Mouse (Mus musculus): Measurements from ENCODE around the gene Tnfrsf23.
"Not testable (repeated sequence)": the region's sequence is repeated elsewhere in the genome, so short reads cannot be mapped to it uniquely, and the experiment has no call there.

Gene Tnfrsf23

GRCm38 (mm10) chr7:143685359-143686067 is at the start of gene Tnfrsf23:
Tnfrsf23 (minus strand) TSS chr7:143685872.
- 0 out of 2 replicates have a peak, but pooled peaks have one; percentile 10 for ATAC-seq (ENCODE audit: insufficient number of reproducible peaks, low FRiP score, low TSS enrichment)

DNA sequence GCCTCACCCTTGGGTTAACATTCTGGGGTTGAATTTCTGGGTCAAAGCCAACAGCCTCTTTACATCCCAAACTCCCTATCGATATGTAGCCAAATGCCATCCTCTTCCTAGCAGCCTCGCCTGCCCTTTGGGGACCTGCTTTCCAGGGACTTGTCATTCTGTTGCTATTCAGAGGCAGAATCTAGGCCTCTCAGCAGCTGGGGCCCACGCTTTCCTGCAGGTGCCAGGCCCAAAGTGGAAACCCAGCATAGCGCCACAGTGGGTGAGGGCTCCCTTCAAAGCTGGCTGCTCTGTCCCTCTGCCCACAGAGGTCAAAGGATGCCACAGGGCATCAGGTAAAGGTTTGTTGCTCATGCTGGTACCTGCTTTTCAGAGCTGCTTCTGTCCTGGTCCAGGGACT is 48.1 kb upstream of the Tnfrsf23 start:
- no peak for ATAC-seq (ENCODE audit: insufficient number of reproducible peaks, low FRiP score, low TSS enrichment)

GRCm38 (mm10) chr7:143729886-143730285 is 44.2 kb upstream of the Tnfrsf23 start:
- ATAC-seq (ENCODE audit: insufficient number of reproducible peaks, low FRiP score, low TSS enrichment): no peak

- ATAC-seq (ENCODE audit: insufficient number of reproducible peaks, low FRiP score, low TSS enrichment): no peak
Measured at GRCm38 (mm10) chr7:143726396-143726795, 40.7 kb upstream of the Tnfrsf23 start.

DNA sequence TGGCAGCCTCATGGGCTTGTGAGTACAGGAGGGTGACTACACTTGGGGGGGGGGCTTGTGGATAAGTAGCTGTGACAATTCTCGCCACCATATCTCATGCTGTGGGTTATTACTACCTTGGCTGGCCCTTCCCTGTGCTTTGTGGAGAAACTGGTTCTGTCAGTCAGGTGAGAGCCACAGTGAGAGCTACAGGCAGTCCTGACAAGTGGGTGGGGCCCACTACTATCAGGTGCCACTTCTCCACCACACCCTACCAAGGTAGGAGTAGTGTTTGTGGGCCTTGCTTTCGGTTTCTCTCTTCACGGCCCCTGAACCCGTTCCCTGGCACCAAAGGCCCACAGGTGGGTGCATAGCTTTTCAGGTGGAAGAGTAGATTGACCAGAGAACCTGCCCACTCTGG is 38.2 kb upstream of the Tnfrsf23 start:
- ATAC-seq (ENCODE audit: insufficient number of reproducible peaks, low FRiP score, low TSS enrichment): no peak

DNA sequence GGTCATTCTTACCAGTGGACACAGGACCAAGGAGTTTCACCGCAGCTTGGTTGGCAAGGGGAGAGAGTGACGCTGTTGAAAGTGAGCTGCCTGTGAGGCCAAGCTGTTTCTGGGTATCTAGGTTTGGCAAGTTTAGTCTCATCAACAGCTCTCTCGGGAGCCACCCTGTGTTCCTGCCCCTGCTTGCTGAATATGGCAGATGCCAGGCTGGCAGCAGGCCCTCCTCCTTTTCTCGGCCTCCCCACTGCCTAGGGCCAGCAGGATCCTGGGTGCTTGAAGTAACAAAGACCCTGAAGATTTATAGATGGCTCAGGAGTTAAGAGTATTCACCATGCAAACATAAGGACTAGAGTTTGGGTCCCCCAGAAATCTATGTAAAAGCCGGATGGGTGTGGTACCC is 37.0 kb upstream of the Tnfrsf23 start:
- ATAC-seq (ENCODE audit: insufficient number of reproducible peaks, low FRiP score, low TSS enrichment): no peak

- no peak for ATAC-seq (ENCODE audit: insufficient number of reproducible peaks, low FRiP score, low TSS enrichment)
Measured at GRCm38 (mm10) chr7:143717811-143718210, 32.1 kb upstream of the Tnfrsf23 start.

DNA sequence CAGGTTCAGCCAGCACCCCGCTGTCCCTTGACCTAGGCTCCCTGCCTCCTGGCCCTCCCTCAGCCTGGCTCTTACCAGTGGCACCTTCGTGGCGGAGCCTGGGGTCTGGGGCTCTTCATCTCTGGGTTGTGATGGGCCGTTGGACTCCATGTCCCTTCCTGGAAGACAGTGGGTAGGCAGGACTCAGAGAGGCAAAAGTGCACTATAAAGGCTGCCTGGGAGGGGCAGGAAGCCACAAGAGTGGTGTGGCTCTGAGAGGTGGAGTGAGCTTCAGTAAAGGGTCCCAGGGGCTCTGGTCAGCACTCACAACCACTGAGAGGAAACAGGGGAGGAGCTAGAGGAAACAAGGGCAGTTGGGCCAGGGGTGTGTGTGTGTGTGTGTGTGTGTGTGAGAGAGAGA is 27.7 kb upstream of the Tnfrsf23 start:
- ATAC-seq (ENCODE audit: insufficient number of reproducible peaks, low FRiP score, low TSS enrichment): no peak

DNA sequence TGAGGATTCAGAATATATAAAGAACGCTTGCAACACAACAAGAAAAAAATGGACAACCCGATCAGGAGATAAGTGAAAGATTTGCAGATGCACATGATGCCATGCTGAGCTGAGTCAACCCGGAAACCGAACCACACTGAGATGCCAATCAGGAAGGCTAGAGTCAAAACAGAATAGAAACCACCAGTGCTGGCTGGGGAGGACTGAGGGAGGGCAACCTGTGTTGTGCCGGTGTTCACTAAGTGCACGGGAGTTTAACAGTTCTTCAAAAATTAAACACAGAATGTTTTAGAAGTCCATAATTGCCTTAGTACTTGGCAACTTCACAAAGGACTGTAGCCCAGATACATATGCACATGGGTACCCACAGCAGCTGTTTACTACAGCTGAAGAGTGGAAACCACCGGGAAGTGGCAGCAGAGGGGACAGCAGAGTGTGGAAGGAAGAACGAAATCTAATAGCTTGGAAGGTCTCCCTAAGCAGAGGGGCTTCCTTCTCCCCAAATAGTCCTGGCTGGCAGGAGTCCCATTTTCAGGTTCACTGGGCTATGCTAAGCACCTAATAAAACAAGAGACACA is 27.2 kb upstream of the Tnfrsf23 start:
- ATAC-seq (ENCODE audit: insufficient number of reproducible peaks, low FRiP score, low TSS enrichment): no peak

GRCm38 (mm10) chr7:143712023-143712422 is 26.4 kb upstream of the Tnfrsf23 start:
- ATAC-seq (ENCODE audit: insufficient number of reproducible peaks, low FRiP score, low TSS enrichment): no peak

DNA sequence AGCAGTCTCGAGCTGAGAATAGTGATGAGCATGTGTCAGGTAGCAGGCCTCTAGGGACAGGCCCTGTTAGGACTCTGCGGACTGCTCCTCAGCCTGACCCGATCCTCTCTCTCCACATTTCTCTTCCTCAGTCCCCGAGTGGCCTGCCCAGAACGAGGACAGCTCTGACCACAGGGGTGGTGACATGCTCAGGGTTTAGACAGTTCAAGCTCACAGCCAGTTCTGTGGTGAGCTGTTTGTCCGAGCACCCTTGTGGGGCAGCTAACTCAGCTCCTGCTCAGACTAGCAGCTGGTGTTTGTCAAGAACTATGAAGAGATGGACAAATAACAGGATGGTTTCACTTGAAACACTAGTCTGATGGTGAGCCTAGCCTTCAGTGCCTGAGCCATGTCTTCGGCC is 25.7 kb upstream of the Tnfrsf23 start:
- no peak for ATAC-seq (ENCODE audit: insufficient number of reproducible peaks, low FRiP score, low TSS enrichment)

DNA sequence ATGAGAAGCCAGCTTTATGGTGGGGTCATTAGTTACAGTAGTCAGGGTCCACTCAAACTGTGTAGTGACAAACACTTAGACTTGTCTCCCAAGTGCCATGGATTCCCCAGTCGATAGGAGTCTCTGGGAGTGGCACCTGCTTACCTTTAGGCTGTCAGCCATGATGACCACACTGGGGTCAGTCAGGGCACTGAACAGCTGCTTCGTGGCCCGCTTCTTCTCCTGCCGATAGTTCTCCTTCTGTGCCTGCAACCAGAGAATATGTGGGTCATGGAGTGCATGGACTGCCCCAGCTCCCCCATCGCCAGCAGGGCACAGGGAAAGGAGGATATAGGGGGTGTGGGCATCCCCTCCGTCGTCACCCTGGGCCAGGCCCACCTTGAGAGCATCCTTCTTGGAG is 23.7 kb upstream of the Tnfrsf23 start:
- ATAC-seq (ENCODE audit: insufficient number of reproducible peaks, low FRiP score, low TSS enrichment): no peak

DNA sequence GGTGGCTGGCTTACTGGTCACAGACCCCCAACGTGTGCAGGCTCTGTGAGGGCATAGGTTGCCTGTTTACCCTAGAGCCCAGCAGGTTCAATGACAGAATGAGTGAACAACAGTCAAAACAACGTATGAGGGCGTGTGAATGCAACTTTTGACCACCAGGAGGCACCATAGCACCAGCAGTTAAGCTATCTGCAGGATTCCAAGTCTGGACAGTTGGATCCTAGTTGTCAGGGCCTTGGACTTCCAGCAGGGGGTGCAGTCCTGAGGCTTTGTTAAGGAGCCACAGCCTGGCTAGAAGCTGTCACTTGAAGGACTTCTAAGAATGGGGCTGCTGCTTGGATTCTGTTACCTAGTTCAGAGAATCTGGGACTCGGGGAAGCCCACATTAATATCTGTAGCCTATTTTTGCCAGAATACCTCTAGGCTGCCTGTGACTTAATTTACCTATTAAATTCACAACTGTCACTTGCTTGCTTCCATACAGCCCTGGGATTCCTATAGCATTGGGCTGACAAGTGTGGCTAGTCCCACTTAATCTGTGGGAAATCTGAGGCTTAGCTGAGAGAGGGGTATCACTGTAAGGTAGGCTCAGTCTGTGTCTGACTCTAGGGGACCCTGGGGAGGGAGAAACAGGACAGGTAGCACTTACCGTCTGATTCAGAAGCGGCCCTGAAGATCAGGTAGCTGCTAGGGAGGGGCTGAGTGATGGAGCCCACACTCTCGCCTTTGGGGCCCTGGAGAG is 21.2 kb upstream of the Tnfrsf23 start:
- ATAC-seq (ENCODE audit: insufficient number of reproducible peaks, low FRiP score, low TSS enrichment): peak; percentile 63

DNA sequence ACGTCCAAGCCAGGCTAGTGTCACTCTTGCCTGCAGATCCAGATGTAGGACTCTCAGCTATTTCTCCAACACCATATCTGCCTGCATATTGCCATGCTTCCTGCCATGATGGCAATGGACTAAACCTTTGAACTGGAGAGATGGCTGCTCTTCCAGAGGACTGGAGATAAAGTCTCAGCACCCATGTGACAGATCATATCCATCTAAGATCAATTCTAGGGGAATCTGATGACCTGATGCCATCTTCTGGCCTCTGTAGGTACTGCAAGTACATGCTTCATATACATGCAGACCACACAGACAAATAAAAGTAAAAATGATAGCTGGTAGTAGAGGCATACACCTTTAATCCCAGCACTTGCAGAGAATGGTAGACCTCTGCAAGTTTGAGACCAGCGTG is 10.5 kb upstream of the Tnfrsf23 start:
- no peak for ATAC-seq (ENCODE audit: insufficient number of reproducible peaks, low FRiP score, low TSS enrichment)

DNA sequence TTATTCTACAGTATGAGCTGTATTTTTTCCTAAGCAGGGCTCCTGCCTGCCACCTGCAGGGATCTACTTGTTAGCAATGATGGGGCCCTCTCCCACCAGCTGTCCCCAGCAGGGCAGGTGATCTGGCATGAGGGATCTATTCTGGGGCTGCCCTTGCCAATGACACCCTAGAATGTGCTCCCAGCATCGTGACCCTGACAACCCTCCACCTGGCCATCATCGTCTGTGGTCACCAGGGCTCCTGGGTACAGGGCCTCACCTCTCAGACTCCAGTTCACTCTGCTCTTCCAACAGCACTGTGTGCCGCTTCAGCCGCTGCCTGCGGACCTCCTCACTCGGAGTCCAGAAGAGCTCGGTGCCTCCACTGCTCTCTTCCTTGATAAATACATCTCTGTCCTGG is 8.9 kb upstream of the Tnfrsf23 start:
- no peak for ATAC-seq (ENCODE audit: insufficient number of reproducible peaks, low FRiP score, low TSS enrichment)

GRCm38 (mm10) chr7:143692746-143693510 is 7.3 kb upstream of the Tnfrsf23 start:
- ATAC-seq (ENCODE audit: insufficient number of reproducible peaks, low FRiP score, low TSS enrichment): no peak

- ATAC-seq (ENCODE audit: insufficient number of reproducible peaks, low FRiP score, low TSS enrichment): no peak
Measured at GRCm38 (mm10) chr7:143691909-143692308, 6.2 kb upstream of the Tnfrsf23 start.

DNA sequence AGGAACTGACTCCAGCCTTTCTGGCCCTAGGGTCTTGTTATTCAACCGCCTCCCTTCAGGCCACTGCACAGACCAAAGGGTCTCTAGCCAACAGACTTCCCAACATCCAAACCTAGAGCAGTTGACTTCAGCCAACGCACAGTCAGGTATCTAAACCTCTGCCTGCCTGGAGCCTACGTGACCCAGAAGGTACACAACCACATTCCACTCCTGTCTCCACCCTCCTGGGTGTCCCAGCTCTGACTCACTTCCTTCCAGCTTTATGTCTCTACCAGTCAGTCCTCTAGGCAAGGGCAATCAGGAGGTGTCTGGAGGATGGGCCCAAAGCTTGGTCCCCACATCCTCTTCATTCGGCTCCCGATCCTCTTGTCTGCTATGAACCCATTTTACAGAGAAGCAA is 5.5 kb upstream of the Tnfrsf23 start:
- no peak for ATAC-seq (ENCODE audit: insufficient number of reproducible peaks, low FRiP score, low TSS enrichment)

GRCm38 (mm10) chr7:143689946-143690345 is 4.3 kb upstream of the Tnfrsf23 start:
- ATAC-seq (ENCODE audit: insufficient number of reproducible peaks, low FRiP score, low TSS enrichment): no peak

DNA sequence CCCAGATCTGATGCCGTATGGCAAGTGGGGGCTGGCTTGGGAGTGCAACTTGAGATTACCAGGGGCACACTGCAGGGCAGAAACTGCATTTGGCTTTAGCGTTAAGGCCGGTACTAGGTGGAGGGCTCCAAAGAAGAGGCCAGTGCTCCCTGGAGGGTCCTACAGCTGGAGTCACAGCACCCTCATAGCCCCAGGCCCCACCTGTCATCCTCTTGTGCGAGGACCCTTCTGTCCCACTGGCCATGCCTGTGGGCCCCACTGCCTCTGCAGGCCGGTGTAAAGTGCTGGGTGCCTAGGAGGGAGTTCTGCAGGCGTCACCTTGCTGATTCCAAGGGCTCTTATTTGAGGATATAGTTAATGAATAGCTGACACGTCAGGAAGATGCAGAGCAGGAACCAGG is 3.8 kb upstream of the Tnfrsf23 start:
- ATAC-seq (ENCODE audit: insufficient number of reproducible peaks, low FRiP score, low TSS enrichment): no peak

GRCm38 (mm10) chr7:143686676-143687075 is 1.0 kb upstream of the Tnfrsf23 start:
- not testable (repeated sequence) for ATAC-seq (ENCODE audit: insufficient number of reproducible peaks, low FRiP score, low TSS enrichment)

Measured in cerebellum, adult (tissue).